Mouse (Mus musculus): ENCODE data around the gene Vps37c.

DNA sequence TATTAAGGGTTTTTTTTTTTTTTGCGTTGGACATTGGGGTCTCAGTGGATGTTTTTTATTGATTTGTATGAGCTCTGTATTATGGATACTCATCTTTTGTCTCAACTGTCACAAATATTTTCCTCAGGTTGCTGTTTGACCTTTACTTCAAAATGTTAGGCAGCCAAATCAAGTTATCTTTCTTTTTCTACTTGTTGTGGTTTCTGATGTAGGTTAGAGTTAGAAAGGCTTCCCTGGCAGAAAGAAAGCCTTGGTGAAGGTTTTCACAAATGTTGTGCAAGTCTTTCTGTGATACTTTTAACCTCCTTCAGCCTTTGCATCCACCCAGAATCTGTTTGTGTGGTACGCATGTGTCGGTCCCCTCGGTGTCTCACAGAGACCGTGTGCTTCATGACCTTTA is 64.1 kb downstream of the Vps37c start:
- TF ChIP-seq EP300 (IDR thresholded peaks at IDR 0.05; ENCODE audit: low read depth in 1 of 2, low read length in 2 of 2) (no peak), POLR2A (IDR thresholded peaks at IDR 0.05; ENCODE audit: control insufficient read depth in 1 of 2, insufficient read depth in 1 of 2, low read depth in 1 of 2, low read length in 2 of 2, poor library complexity in 1 of 2) (no peak), MXI1 (IDR thresholded peaks at IDR 0.05; ENCODE audit: low read depth, low read length) (no peak), TAL1 (IDR thresholded peaks at IDR 0.05; ENCODE audit: low read length) (no peak)

All from MEL (cell line).